Mouse (Mus musculus) stomach, postnatal 0 days (tissue): ENCODE measurements around the gene Frat1.

Experiments
- CTCF ChIP-seq: IDR thresholded peaks from 2 replicates; pipeline ENCODE4 v1.5.1; 2016; ENCODE audit warnings: antibody characterized with exemption, low read depth, mild to moderate bottlenecking, moderate library complexity
- EP300 ChIP-seq: optimal IDR thresholded peaks from 2 replicates; pipeline ENCODE3; 2016; ENCODE audit warnings: antibody characterized with exemption

GRCm38 (mm10) chr19:41831101-41831570, 1.4 kb downstream of the Frat1 start:
- TF ChIP-seq CTCF (no peak), EP300 (no peak)
